Mouse (Mus musculus): Measurements from ENCODE around the gene Fam107a. TPM values are rescaled to one million over a fixed set of nuclear protein-coding genes. Genes with fewer than 3 reads are reported as not detected.

The Fam107a gene
- not detected for polyA plus RNA-seq (2017; shearing (Covaris generic))

DNA sequence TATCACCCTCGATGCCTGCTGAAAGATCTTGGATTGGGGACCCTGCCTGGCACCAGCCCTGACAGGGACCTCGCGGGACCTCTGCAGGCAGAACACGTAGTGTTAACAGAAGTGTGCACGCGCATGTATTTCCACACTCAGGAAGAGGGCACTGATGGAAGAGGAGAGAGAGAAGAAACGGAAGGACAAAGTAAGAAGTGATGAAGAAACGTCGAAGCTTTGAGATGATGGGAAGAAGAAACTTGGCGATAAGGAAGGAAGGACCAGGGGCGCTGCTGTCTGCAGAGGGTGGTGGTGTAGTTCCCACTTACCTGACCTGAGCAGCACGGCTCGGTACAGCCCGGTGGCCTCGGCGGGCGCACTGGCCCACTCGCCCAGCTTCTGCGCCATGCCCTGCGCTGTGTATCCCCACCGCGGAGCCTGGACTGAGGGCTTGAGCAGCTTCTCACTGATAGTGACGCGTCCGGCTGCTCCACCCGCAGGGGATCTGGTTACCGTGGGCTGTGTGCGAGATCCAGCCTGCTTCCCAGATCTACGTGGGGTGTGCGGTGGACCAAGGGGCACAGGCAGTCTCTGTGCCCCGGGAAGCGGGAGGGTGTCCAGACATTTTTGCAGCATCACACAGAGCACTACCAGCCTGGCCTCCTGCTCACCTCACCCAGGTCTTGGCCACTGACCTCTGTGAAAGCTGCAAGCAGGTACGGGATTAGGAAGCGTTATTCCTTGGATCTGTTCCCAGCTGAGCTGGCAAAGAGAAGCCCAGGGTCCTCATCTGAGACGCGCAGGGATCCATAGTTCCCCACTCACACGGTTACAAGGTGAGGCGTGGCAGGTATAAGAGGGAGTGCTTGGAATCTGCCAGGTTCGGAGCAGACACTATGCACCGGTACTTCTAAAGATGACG is at the start of gene Fam107a:
Fam107a (minus strand) TSS at position 830 of the 904 bp plus-strand sequence.

DNA sequence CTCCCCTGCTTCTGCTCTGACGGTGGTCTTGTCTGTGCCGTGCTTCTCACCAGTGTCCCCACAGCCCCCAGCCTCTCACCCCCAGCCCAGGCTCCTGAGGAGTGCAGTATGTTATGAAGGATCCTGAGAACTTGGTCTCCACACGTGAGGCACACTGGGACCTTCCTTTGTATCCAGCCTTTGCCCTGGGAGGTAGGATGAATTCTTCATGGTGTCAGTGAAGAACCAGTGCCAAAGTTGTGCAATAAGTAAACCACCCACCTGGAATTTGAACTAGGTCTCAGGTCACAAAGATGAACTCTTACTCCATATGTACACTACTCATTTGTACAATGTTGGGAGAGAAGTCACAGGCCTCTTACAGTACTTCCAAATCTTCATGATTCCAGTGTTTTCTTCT is 58.7 kb downstream of the Fam107a start, which contains the start of gene Acox2:
Acox2 (minus strand) TSS at position 188 of the 400 bp plus-strand sequence.

Other genes with a start within 250 kb of the Fam107a start
- gene Rpp14, start 237.7 kb downstream of the Fam107a start, polyA plus RNA-seq (2017; shearing (Covaris generic)): 10 to 100 TPM; 30.3 to 47.2 TPM
- 10 to 100 TPM; 62.1 to 66.7 TPM for gene Pxk, start 219.8 kb downstream of the Fam107a start, polyA plus RNA-seq (2017; shearing (Covaris generic))
- 100 to 1,000 TPM; 141 to 195 TPM for gene Pdhb, start 145.0 kb downstream of the Fam107a start, polyA plus RNA-seq (2017; shearing (Covaris generic))
- 10 to 100 TPM; 10.7 to 19.0 TPM for gene Kctd6, start 103.9 kb downstream of the Fam107a start, polyA plus RNA-seq (2017; shearing (Covaris generic))
- gene Acox2, start 58.7 kb downstream of the Fam107a start, polyA plus RNA-seq (2017; shearing (Covaris generic)): under 1 TPM in 1 of 2 experiments, not detected in 1; 0.12 TPM
- not detected for gene Oit1, start 60.7 kb upstream of the Fam107a start, polyA plus RNA-seq (2017; shearing (Covaris generic))

Data from activated CD4-positive, CD25-positive, alpha-beta regulatory T cell (primary cell).